Mouse (Mus musculus) embryonic fibroblast, embryonic 13.5 days (primary cell): ENCODE results near the gene Asb14.

ENCODE experiments used
- CTCF ChIP-seq: IDR thresholded peaks from 2 replicates; pipeline ENCODE4 v1.5.1; 2011; ENCODE audit warnings: mild to moderate bottlenecking, control low read depth, low read length, moderate library complexity, borderline replicate concordance; ENCODE audit not compliant: insufficient read depth
- POLR2A ChIP-seq: IDR thresholded peaks from 2 replicates; pipeline ENCODE4 v1.6.1; 2011; ENCODE audit warnings: low read depth, mild to moderate bottlenecking, control low read depth, low read length, moderate library complexity

DNA sequence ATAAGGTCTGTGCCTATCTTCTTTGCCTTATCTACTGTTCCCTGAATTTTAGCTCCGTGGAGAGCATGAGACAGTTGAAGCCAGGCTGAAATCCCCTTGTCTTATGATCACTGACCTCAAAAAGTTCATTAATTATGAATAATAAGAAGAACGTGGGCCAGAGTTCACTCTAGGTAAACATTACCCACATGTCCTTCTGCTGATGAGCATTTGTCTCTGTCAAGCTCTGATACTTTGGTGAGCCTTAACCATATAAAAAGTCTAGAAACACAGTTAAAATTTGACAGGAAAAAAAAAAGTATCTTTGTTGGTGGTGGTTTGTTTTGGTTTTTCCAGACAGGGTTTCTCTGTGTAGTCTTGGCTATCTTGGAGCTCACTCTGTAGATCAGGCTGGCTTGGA is 40.3 kb upstream of the Asb14 start:
- TF ChIP-seq CTCF (no peak), POLR2A (no peak)
